In the genomic region with DNA sequence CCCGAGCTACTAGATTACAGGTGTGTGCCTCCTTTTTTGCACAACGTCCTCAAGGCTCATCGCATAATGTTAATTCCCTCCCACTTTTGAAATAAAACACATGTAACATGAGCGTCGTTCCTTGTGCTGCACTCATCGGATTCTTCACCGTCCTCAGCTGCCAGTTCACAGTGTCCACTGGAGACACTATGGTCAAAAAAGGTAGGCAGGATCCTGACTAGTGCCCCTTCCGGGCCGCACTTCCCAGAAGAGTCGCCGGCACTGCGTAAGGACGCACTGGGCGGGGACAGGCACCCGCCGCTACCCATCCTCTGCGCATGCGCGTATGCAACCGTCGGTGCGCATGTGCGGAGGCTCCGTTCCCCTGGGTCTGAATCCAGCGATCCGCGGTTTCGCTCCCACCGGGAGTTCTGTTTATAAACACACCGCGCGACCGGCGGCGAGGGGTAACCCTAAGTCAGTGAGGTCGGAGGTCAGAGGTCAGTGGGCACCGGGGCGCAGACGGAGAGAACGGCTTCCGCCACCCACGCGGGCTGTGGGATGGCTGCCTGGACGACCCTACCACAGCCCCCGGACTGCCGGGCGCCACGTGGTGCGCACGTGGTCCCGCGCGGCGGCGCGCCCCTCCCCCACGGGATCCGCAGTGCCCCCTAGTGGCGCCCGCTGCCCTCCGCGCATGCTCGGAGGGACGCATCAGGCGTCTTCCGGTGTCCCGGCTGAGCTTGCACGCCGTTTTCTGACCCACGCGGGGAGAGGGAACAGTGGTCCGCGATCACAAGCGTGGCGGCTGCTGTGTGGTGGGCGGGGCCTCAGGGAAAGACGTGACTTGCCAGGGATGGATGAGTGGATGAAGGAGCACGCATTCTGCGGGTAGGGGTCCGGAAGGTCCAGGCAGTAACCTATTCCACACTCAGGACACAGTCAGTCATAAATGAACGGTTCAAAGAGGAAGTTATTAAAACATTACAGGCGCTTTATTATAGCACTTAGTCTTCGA, we compare ENCODE assay signal across 7 mouse cellular contexts. TPM values are rescaled to one million over a fixed set of nuclear protein-coding genes. Genes with fewer than 3 reads are reported as not detected.
DNase-seq lines count a peak whose midpoint lies in the region; ATAC-seq lines count a peak whose summit lies in the region.

No protein-coding gene starts in this region.

- peak overlapping the region; percentile 67 for H3K4me2 ChIP-seq in intestine, embryonic 15.5 days (replicated peaks)

- ATAC-seq in intestine, embryonic 15.5 days, result peak; percentile 95

- H3K4me1 ChIP-seq in intestine, embryonic 15.5 days (replicated peaks), result peaks cover 18% of the 10 kb centered on the region
- H3K4me1 ChIP-seq in midbrain, embryonic 10.5 days, result peaks cover 60% of the 10 kb centered on the region

- under 1% methylated on average over 82 of the region's 83 CpGs for WGBS in intestine, embryonic 15.5 days
- 1% methylated on average over 83 of the region's 83 CpGs for WGBS in midbrain, embryonic 10.5 days

- intact Hi-C loops in gastrocnemius, postnatal 36 days (cut with DNase I), result loop anchor here (1.0 kb wide), 2 partner anchors 34 to 81 kb away; partner anchors contain the start of gene Foxk1
- intact Hi-C loops in left cerebral cortex, postnatal 25 days (cut with DNase I), result loop anchor here (1.0 to 2.0 kb wide), 3 partner anchors 34 to 81 kb away; partner anchors contain the start of gene Foxk1

- H3K9ac ChIP-seq in intestine, embryonic 15.5 days, result peak overlapping the region; percentile 57

- peak overlapping the region; percentile 49 for H3K27ac ChIP-seq in intestine, embryonic 15.5 days
- H3K27ac ChIP-seq in midbrain, embryonic 10.5 days (replicated peaks), result peak overlapping the region; percentile 97

- H3K9me3 ChIP-seq in intestine, embryonic 15.5 days, result no peaks in the 10 kb centered on the region
- no peaks in the 10 kb centered on the region for H3K9me3 ChIP-seq in midbrain, embryonic 10.5 days (replicated peaks)

- peak; percentile 98 for DNase-seq in adrenal gland, adult 2 months
- DNase-seq in embryo, embryonic 11.5 days (ENCODE audit: low read depth, low spot score), result peak; percentile 92
- DNase-seq in gastrocnemius, postnatal 36 days, result peak; percentile 96 to 100
- DNase-seq in left cerebral cortex, postnatal 25 days (ENCODE audit: low spot score in 2 of 2), result peak; percentile 98 to 99
- DNase-seq in midbrain, embryonic 10.5 days (ENCODE audit: low spot score), result peak; percentile 98
- DNase-seq in right cerebral cortex, postnatal 4 days, result peak; percentile 100

- no peaks in the 10 kb centered on the region for H3K27me3 ChIP-seq in intestine, embryonic 15.5 days (replicated peaks)
- H3K27me3 ChIP-seq in midbrain, embryonic 10.5 days (ENCODE audit: low read depth, poor library complexity, severe bottlenecking), result no peaks in the 10 kb centered on the region

- peak overlapping the region; percentile 66 for H3K4me3 ChIP-seq in intestine, embryonic 15.5 days (replicated peaks)
- H3K4me3 ChIP-seq in midbrain, embryonic 10.5 days, result peak overlapping the region; percentile 74

- H3K36me3 ChIP-seq in intestine, embryonic 15.5 days, result no peaks in the 10 kb centered on the region
- H3K36me3 ChIP-seq in midbrain, embryonic 10.5 days, result peaks cover 13% of the 10 kb centered on the region

RNA-seq across cellular contexts. Expression of gene Foxk1, which starts 33.9 kb away (rescaled TPM):
- 10 to 100 TPM; 19.7 to 24.6 TPM for total RNA-seq in adrenal gland, adult 2 months (2021)
- polyA plus RNA-seq in adrenal gland, adult 2 months (2012; rRNA removed), result 17.2 and 18.2 TPM in 2 replicates
- 10 to 100 TPM; 12.5 to 14.5 TPM for total RNA-seq in gastrocnemius, postnatal 36 days (2021)
- 4.3 and 5.3 TPM in 2 replicates for polyA plus RNA-seq in intestine, embryonic 15.5 days (2015; fragmentation: Nextera tagmentation; extraction: Ambion mirVana)
- total RNA-seq in left cerebral cortex, postnatal 25 days (2021), result 10 to 100 TPM; 38.7 to 40.5 TPM
- 3.7 and 5.3 TPM in 2 replicates for polyA plus RNA-seq in midbrain, embryonic 10.5 days (2016; fragmentation: Nextera tagmentation; extraction: Ambion mirVana)

Comparison
In these comparisons a context has a peak if more than half of its experiments do, and no peak if none do; other contexts are left out.
1. Peak in every context shown above with its lines: DNase-seq, ATAC-seq, H3K4me3 ChIP-seq and H3K27ac ChIP-seq.